Mouse (Mus musculus): ENCODE results near the gene Erbb4.
A peak's percentile ranks its signal among the peaks of the same experiment; 100 is the strongest.

Erbb4 gene

DNA sequence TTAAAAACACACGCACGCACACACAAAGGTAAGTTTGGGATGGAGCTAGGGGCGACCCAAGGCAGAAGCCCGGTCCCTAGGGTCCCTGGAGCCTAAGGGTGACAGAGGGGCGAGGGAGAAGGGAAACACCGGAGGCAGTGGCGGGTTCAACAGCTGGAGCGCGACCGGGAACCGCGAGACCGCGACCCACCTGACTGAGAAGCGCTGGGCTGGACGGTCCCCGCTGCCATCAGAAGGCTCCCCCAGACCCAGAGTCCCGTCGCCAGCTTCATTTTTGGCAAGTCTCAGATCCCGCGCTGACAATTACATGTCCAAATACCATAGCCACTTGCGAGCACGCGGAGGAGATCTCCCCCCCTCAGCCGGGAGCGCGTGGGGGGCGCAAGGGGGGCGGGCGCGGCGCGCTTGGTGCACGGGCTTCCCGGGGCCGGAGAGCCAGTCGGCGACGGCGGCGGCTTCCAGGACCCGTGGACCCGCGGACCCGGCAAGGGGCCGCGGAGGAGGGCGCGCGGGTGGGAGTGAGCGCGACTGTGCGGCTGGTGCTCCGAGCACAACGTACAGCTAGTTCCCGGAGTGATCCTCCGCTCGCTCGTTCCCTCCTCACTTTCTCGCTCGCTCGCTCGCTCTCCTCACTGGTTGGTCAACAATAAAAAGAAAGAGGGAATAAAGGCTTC is at the start of gene Erbb4:
Gene Erbb4, minus strand, starts transcription at position 575 of the 674 bp plus-strand sequence.
- no peak for DNase-seq (ENCODE audit: low read depth)

DNA sequence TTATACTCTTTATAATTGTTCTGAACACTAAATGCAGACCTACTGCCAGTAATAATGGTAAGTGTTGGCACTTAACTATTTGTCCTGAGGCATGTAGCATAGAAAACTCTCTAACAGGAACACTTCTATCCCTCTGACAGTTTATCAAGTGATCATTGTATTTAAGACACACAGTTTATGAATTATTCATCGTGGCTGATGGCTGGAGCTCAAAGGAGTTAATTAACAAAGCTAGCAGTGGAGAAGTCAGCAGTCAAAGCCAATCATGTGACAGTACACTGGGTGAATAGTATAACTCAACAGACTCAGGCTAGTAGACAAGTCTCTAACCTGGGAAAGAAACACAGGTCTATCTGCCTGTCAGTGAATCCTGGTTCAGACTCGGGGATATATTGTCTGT is 49.5 kb upstream of the Erbb4 start:
- DNase-seq (ENCODE audit: low read depth): no peak

- DNase-seq (ENCODE audit: low read depth): no peak
Observed at GRCm38 (mm10) chr1:69141341-69141740, 33.5 kb upstream of the Erbb4 start.

GRCm38 (mm10) chr1:69139519-69139868 is 31.6 kb upstream of the Erbb4 start:
- no peak for DNase-seq (ENCODE audit: low read depth)

GRCm38 (mm10) chr1:69138856-69139518 is 31.1 kb upstream of the Erbb4 start:
- DNase-seq (ENCODE audit: low read depth): peak; percentile 85

DNA sequence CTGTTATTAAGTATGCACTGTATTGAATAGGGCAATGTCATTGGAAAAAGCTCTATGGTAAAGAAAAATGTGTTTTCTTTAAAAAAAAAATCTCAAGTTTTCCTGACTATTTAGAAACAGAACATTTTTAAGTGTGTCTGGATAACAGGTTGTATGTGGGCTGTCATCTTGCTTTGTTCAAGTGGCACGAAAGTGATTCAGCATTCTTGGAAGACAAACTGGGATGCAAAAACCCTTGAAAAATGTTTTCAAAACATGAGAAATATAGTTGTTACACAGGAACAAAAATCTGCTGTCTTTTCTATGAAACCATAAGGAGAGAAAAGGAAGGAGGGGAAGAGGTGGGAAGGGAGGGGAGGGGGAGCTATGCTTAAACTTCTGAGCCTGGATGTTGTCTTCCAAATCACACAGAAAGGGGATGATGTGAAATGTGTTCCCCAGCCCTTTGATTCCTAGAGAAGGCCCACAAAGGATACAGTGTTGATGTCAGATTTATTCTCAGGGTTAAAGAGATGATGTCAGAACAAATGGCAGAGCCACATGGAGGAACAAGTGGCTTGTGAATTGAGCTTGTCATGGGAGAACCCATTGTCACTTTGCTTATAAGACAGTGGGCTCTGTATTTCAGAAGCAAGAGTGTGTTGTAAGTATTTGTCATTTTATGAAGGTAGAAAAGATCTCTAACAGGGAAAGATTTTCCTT is 16.4 kb upstream of the Erbb4 start:
- DNase-seq (ENCODE audit: low read depth): no peak

DNA sequence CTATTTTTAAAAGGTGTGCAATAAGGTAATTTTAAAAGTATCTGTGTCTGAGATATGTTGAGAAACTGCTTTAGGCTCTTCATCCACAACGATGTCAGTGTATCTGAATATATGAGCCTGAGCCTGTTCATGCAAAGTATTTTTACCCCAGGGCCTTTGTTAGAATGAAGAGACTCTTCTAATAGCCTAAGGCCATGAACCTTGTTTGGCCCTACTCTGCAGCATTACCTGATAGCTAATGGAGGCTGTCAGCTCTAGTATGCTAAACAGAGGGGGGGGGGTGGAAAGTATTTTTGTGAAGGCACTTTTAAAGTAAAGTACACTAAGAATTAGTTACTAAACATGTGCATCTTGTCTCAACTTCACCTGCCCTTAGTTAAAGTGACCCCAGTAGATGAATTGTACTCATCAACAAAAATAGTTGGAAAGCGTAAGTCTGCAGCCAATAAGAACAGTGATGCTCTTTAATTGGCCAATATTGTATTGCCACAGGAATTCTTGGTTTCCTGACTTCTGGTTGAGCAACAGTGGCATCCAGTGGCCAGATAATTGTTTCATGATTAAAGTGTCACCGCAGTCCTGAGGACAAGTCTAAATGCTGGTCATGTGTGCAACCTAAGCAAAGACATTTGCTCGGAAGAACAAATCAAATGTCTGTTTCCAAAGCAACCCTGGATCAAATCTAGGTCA is 10.5 kb upstream of the Erbb4 start:
- DNase-seq (ENCODE audit: low read depth): no peak

- no peak for DNase-seq (ENCODE audit: low read depth)
Observed at GRCm38 (mm10) chr1:69108159-69108925, 483 bp upstream of the Erbb4 start.

DNA sequence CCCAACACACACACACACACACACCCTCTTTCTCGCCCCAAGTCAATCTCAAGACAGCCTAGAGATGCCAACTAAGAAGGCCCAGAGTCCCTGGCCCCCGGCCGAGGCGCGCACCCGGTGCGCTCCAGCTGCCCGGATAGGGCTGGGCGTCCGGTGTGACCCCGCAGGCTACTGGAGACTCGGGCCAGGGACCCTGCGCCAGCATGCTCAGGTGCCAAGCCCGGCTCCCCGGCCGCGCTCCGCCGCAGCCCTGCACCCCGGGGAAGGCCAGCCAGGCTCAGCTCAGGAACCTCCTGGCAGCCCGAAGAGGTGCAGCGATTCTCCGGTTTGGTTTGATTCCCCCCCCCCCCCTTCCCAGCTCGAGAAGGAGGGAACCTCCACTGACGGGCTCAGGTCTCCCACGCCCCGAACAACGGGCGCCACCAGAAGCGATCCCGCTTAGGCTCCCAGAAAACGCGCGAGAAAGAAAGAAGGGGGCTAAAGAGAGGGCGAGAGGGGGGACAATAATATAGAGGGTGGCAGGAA is 860 bp downstream of the Erbb4 start:
- DNase-seq (ENCODE audit: low read depth): no peak

- no peak for DNase-seq (ENCODE audit: low read depth)
Observed at GRCm38 (mm10) chr1:69106322-69106761, 1.5 kb downstream of the Erbb4 start.

GRCm38 (mm10) chr1:69105493-69106321 is 2.2 kb downstream of the Erbb4 start:
- no peak for DNase-seq (ENCODE audit: low read depth)

GRCm38 (mm10) chr1:69105096-69105492 is 2.8 kb downstream of the Erbb4 start:
- DNase-seq (ENCODE audit: low read depth): no peak

DNA sequence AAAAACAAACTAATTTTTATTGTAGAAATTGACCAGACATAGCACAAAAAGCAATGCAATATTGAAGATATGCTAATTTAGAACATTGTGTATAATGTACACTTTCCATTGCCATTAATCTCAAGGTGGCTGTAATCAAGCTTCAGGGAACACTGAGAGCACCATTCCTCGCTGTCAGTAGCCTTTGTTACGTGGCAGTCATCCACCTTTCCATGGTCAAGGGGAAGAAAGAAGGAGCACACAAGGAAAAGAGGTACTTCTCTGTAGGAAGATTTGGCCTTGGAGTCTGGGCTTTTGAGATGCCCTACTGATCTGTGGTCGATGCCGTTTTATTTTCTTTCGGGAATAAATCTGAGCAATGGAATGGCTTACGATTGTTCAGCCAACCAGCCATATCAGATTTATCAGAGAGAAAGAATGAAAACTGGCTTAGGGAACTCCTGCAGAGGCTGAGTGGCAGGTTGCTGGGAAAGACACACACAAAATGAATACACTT is 4.6 kb downstream of the Erbb4 start:
- no peak for DNase-seq (ENCODE audit: low read depth)

GRCm38 (mm10) chr1:69101670-69102069 is 6.2 kb downstream of the Erbb4 start:
- no peak for DNase-seq (ENCODE audit: low read depth)

DNA sequence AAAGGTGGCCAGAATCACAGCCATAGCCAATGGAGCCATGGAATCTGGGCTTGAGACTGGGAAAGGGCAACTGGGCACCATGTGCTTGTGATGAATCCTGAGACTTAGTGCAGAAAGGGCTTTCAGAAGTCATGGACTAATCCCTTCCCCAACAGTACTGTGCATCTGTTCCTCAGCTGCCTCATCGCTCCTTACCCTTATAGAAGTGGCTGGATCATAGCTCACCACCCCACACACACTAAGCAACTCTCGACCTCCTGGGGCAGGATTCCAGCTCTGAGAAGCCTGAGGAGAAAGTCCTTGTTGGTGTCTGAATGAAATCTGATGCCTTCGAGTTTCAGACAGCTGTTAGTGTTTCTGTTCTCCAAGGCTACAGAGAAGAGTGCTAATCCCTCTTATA is 14.8 kb downstream of the Erbb4 start:
- DNase-seq (ENCODE audit: low read depth): no peak

GRCm38 (mm10) chr1:69089331-69089730 is 18.5 kb downstream of the Erbb4 start:
- no peak for DNase-seq (ENCODE audit: low read depth)

GRCm38 (mm10) chr1:69085753-69086152 is 22.1 kb downstream of the Erbb4 start:
- DNase-seq (ENCODE audit: low read depth): no peak

GRCm38 (mm10) chr1:69048918-69049317 is 58.9 kb downstream of the Erbb4 start:
- DNase-seq (ENCODE audit: low read depth): no peak

DNA sequence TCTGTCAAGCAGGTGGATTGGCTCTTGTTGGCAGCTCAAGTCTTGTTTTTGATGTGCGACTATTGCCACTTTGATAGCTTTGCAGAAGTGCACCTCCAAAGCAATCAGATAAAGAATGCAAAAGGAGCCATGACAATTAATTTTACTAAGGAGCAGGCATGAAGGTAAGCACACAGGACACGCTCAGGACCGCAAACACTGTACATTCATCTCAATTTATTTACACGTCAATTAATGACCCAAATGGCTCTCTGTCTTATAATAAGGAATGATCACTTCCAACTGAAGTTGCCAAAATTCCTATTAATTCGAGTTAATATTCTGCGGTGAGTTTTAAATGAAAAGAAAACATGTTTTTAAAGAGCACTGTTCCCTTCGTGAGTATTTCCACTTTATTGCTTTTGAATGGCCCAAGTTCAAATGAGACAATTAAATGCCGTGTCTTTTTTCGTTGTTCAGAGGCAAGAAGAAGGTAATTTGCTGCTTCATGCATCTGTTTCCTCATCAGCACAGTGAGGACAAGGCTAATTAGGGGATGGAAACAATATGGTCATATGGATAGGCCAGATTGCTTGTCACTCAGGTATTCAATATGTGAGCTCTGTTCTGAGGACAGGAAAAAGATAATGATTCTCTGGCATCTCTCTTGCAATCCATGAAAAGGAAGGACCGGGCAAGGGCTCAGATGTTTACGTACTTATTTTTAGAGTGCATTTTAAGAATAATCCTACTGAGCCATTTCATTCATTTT is 61.5 kb downstream of the Erbb4 start:
- DNase-seq (ENCODE audit: low read depth): no peak

- no peak for DNase-seq (ENCODE audit: low read depth)
Observed at GRCm38 (mm10) chr1:69027816-69028215, 80.0 kb downstream of the Erbb4 start.

Data from NIH3T3 (cell line).